Mouse (Mus musculus): ENCODE results near the gene Mertk. TPM values are rescaled to one million over a fixed set of nuclear protein-coding genes. Genes with fewer than 3 reads are reported as not detected.
A peak's percentile ranks its signal among the peaks of the same experiment; 100 is the strongest.

The Mertk gene
- total RNA-seq, 2 experiments from 2014 or later: 10.0 to 12.9 TPM

DNA sequence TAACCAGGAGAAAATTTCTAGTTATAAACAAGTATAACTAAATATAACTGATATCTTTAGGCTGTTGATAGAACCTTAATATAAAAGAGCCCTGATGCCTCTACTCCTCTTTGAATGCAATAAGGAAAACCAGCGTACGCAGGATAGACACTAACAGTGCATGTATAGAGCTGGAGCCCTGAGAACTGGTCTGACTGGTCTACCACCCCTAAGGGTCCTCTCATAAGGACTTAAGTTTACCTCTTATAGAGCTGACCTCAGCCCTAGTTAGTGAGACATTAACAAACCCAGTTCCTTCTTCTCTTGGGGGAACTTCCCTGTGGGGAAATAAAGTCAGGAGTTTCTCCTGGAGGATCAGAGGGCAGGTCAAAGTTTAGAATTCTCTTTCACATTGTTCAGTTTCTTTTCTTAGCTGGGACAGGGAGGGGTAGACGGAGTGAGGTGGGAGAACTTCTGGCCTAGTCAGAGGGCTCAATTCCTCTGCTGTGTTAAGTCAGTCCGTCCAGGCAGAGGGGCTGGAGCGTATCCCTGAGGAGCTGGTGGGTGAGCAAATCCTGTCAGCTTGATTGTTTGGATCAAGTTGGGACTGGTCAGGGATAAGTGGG is 23.5 kb downstream of the Mertk start:
- DNase-seq: no peak

DNA sequence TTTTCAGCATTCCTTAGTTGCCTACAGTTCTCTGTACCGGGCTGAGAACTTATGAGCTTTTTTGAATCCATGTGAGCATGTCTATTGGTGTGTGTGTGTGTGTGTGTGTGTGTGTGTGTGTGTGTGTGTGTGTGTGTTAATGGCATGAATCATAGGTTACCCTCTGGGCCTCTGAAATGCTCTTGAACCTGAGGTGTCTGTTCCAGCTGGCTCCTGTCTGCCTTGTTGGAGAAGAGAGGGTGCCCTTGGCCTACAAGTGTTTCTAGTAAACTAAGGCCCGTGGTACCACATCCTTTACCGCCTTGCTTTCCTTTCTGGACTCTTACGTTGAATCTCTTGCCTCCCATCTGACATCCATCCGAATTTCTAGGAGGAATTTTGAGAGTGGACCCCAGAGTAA is 27.3 kb downstream of the Mertk start:
- peak; percentile 30 for DNase-seq

DNA sequence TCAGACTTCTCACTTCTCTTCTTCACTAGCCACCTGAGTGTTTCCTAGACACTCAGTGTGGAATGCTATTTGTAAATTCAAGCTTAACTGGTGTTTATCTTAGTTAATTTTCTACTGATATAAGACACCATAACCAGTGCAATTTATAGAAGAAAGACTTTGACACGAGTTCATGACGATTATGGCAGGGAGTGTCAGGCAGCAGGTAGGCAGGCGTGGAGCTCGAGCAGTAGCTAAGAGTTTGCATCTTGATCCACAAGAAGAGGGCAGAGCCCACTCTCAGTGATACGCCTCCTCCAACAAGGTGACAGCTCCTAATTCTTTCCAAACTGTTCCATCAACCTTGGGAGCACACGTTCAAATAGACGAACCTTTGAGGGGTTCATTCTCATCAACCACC is 27.9 kb downstream of the Mertk start:
- DNase-seq: no peak

DNA sequence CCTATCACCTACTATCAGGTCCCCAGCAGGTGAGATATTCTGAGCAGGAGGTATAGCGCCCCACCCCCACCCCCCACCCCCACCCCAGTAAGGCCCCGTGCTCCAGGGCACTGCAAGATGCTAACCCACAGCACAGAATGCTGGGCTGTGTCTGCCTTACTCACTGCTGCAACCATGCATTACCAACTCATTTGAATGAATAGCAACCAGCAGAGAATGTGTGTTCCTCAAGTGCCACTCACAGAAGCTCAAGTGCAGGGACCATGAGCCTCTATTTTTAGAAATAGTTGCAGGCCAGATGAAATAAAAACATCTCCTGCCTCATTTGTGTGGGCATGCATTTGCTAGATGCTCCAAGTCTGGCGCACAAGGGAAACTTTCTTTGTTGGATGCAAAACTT is 28.8 kb downstream of the Mertk start:
- DNase-seq: no peak

DNA sequence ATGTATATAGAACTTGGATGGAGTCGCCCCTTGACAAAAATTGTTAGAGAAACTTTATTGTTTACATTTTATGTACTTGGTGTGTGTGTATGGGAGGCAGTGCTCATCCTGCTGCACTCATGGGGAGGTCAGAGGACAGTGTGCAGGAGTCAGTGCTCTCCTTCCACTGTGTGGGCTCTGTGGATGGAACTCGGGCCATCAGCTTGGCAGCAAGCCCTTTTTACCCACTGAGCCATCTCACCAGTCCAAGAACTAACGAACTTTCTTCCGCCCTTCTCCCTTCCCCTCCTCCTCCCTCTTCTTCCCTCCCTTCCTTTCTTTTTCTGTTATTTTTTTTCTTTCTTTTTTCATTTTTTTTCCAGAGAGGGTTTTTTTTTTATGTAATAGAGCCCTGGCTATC is 29.3 kb downstream of the Mertk start:
- DNase-seq: no peak

DNA sequence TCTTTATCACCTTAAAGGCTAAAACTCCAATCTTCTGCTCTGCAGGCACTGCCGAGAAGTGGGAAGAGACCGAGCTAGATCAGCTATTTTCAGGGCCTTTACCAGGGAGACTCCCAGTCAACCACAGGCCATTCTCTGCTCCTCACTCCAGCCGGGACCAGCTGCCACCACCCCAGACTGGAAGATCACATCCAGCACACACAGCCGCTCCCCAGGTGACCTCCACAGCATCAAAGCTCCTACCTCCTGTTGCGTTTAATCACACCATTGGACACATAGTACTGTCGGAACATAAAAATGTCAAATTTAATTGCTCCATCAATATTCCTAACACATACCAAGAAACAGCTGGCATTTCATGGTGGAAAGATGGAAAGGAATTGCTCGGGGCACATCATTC is 30.4 kb downstream of the Mertk start:
- DNase-seq: no peak

DNA sequence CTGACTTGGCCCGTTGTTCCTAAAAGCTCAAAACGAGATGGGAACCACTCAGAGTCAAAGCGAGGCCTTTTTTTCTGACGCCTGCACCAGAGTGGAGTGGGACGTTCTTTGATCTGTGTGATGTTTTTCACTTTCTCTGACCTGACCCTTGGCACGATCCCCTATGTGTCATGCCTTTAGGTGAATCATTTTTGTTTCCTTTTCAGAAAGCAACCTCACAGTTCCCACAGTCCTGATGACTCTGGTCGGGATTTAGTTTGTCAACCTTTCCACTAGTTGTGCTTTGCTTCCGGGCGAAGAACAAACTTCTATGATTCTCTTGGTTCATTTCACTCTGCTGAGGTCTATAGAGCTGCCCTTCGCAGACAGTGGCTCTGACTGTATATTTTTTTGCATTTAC is 32.8 kb downstream of the Mertk start:
- DNase-seq: no peak

DNA sequence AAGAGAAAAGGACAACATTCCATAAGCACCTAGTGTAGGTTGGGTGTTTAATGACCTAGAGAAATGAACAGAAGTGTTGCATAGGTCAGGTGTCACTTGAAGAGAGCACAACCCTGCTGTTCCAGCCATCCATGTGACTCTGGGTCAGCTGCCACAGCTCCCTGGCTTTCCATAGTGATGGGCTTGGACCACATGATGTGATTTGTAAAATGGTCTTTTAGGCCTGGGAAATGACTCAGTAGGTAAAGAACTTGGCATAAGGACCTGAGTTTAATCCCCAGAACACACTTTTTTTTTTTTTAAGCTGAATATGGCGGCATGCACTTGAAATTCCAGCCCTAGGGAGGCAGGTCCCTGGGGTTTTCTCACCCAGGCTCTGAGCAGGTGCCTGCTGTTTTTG is 33.2 kb downstream of the Mertk start:
- DNase-seq: no peak

DNA sequence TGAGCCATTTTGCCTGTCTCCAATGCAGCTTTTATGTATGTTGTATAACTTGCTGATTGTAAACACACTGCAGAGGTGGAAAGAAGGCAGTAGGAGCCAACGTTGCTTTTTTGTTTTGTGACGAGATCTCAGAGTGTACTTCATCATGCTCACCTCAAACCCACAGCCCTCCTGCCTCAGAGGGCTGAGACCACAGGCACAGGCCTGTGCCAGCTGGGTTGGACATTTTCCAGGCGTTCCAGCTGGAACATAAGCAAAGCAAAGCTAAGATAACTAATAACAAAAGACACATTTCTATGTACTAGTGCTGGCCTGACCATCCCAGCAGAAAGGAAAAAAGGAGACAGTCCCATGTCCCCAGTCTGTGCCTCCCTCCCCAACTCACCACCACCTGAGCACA is 36.3 kb downstream of the Mertk start:
- no peak for DNase-seq

DNA sequence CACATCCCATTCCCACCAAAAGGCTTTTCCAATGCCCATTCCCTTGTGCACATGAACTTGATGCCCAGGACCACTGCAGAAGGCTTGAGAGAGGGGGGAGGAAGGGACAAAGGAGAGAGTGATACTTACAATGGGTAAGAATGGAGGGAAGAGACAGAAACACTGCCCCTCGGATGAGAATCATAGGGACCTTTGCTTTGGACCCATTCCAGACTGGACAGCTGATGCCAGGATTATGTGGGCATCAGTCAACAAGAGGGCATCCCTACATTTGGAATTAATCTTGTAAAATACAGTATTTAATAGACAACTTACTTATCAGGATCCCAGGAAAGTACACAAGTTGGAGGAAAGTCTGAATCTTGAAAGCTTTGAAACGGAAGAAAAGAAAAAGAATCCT is 38.3 kb downstream of the Mertk start:
- DNase-seq: no peak

DNA sequence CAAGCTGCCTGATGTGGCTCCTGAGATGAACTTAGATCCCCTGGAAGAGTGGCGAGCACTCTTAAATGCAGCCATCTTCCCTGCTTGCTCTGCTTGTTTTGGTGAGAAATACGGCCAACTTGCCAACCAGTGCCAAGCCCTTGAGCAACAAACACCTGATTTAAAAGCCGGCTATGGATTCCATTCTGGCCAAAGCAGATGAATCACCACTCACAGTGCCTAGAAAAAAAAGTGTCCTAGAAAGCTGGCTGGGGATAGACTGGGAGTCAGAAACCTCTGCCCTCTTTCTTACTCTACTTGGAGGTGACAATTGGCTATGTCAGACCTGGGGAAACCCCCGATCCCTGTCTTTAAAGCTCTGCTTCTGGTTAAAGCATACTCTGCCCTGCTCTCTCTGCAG is 39.0 kb downstream of the Mertk start:
- DNase-seq: peak; percentile 46

DNA sequence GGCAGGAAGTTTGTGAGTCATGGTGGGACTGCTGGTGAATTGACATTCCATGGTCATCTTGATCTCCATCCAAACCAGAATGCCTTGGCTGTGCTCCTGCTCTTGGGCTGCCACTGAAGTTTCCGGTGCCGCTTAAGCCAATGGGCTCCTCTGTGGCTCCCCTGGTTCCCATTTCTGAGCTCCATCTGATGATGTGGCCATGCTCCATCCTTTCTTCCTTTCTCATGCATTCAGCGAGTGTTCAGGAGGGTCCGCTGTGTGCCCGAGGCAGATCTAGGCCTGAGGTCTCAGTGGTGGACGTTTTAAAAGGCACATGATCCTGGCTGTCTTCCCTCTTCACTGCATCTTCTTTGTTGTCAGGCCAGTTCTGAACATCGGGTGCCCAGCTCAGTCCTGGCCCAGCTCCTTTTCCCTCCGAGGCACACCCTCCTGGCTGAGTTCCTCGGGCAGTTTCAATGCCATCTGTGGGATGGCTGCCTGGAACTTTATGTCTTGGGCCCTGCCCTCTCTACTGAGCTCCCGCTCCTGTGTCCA is 40.0 kb downstream of the Mertk start:
- DNase-seq: peak; percentile 71

DNA sequence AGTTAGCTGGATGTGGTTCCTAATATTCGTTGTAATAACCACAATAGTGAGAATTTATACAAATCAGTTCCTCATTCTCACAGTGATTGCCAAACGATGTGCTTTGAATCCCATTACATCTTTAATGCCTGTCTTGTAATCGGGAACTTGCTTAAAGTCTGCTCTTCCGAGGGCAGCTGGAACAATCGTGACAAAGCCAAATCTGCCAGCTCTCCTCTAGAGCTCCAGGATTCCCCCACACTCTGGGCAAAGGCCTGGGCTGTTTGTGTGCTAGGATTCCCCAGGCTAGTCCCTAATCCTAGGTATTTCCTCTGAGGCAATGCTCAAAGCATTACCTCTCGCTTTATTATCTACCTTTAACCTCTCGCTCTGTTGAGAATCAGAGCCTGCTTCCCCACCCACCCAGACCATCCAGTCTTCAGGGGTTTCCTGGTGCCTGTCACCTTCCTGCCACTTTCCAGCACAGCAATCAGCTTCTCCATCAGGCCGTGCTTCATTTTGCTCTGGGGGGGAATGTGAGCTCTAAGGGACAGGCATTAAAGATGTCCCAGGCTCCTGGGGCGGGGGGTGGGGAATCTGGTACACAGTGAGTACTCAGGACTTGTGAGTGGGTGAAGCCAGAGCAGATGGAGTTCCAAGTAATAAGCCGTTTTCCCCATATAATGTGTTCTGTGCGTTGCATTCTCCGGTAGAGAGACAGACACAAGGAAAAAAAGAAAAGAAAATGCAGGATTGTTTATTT is 47.3 kb downstream of the Mertk start:
- DNase-seq: no peak

DNA sequence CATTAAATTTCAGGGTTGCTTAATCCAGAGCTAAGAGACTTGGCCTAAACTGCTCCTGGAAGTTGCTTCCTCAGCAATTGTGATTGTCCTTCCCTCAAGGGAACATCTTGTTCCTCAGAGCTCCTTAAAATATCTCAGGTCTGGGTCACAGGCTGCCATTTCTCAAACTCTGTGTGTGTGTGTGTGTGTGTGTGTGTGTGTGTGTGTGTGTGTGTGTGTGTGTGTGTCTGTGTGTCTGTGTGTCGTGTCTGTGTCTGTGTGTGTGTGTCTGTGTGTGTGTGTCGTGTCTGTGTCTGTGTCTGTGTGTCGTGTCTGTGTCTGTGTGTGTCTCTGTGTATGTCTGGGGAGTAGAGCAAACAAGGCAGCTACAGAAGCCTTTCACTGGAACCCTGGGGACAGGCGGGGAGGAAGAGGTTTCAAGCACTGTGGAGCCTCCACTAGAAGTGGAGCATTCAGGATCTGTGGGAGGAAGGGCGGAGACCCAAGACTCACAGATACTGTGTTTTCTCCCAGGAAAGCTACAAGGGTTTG is 47.9 kb downstream of the Mertk start:
- DNase-seq: peak; percentile 24

DNA sequence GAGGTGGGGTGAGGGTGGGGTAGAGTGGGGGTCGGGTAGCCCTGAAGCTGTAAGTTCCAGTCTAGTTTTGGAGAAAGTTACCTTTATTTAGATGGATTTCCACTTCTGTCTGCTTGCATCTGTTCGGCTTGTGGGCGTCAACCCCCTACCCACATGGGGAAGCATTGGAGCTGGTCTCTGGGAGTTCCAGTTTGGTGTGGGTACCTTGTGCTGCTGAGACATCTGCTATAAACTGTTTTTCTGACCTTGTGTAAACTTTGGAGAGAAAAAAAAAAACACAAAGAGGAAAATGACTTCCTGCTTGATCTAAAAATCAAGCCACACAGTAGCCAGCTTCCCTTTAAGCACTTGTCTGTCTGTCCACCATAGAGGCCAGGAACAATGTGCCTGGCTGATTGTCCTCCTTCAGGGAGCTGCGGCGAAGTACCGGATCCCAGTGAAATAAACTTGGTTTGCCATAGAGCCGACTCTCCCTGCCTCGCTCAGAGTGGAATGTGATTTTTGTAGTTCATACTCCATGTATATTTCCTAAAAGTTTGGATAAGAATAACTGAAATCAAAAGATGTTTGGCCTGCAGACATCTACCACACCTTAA is 48.8 kb downstream of the Mertk start:
- DNase-seq: no peak

DNA sequence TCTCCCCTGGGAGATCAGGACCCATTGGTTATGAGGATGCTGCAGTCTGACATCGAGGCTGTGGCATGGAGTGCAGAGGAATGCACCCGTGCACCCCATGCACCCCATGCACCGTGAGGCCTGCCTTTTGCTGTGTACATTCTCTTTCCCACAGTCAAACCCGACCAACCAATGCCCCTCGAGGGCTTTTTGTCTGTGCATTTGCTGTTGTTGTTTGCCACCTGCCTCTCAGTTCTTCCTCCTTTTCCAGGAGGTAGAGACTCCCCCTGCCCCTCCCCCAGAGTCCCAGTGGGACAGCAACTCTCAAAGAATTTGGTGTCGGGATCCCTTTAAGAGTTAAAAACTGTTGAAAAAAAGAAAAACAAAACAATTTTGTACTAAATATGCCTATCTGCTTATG is 49.4 kb downstream of the Mertk start:
- no peak for DNase-seq

DNA sequence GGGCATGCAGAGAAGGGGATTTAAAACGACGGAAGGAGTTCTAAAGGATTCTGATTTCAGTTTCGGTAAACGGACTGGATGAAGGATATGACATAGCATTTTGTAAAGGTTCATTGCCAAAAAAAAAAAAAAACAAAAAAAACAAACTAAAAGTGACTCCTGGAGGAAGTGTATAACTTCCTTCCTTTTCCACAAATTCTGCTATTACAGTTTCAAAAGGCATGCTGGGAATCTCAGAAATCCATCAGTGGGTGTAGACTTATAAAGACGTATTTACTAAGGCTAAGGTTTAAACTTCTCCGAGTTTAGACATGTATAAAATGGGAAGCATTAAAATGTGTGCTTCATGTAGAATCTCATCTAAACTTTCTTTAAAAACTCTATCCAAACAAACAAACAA is 52.3 kb downstream of the Mertk start:
- no peak for DNase-seq

DNA sequence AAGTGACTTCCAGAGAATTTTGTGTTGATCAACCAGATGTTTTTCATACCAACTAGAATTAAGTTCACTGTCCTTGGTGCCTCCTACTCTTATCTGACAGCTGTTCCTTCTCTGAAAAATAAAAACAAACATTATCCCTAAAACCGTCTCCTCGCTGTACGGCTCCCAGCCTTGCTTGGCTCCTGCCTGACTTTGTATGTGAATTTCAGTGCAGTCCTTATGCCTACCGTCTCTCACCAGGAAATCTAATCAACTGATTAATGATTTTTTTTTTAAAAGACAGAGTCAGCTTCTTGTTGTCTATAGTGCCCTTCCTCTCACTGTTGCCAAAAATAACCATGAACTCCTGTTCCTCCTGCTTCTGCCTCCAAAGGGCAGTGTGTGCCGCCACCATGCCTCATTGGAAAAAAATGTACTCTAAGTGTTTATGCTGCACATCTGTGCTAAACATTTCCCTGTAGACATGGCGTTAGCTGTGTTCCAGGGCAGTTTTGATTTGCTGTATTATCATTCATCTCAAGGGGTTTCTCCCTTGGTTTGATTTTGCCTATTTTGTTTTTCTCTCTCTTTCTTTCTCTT is 54.6 kb downstream of the Mertk start:
- DNase-seq: no peak

DNA sequence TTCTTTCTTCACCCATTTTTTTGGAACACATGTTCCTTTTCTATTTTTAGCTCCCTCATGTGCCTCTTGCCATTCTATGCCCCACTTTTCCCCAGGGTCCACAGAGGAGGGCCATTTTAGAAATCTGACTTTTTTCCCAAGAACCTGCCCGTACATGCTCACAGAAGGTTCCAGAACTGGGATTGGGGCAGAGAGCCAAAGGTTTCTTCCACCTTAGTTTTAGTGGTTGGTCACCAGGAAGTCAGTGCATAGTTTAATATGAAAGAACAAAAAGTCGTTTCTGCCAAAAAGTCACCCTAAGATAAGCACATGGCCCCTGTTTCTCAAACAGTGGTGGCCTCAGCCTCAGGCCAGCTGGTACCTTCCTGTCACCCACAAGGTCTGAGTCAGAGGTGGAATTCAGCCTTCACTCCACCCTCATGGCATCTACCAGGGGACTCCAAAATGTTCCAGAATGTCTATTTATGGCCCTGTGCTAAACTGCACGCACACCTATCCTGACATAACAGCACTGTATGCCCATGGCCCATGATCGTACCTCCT is 56.5 kb downstream of the Mertk start:
- peak; percentile 32 for DNase-seq

DNA sequence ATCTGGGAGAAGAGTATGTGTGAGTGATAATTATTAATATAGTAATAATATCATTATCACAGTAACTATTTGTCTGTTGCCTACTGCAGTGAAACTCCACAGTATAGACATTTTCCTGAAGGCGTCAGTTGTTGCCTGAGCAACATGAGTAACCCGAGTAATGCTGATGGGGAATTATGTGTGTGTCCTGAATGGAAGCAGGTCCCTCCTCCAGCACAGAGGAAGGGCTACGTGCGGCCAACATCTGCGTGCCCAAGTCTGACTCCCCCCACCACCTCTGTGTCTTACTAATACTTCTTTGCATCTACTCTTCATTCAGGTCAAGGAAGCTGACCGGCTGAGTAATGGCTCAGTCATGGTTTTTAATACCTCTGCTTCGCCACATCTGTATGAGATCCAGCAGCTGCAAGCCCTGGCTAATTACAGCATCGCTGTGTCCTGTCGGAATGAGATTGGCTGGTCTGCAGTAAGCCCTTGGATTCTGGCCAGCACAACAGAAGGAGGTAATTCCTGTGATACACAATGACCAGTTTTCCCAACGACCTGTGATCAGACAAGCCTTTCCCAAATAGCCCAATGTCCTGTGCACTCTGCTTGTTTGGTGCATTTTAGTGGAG is 60.1 kb downstream of the Mertk start:
- peak; percentile 28 for DNase-seq

DNA sequence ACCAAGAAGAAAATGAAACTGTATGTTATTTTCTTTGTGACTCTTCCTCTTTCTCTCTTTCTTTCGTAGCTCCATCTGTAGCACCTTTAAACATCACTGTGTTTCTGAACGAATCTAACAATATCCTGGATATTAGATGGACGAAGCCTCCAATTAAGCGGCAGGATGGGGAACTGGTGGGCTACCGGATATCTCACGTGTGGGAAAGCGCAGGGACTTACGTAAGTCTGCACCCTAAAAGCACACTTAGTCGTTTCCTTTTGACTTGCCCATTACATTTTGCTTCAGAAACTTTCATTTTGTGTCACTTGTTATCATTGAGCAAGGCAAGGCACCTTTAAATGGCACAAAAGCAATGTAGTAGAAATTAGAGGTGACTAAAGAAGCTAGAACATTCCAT is 63.3 kb downstream of the Mertk start:
- DNase-seq: no peak

DNA sequence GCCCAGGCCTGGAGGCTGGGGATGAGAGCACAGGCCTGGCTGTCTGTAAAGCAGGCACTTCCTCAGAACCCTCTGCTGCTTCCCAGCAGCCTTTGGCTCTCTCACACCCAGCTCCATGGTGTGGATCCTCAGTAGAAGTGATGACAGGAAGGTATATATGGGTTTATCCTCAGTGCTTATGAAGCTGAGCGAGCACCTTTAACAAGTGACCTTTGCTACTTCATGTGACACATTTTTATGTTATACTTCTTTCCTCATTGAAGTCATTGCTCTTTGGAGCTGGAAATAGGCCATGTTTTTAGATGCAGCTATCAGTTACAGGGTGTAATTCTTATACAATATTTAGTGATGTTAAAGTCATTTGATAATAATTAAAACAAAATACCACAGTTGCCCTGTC is 67.0 kb downstream of the Mertk start:
- no peak for DNase-seq
